Mouse (Mus musculus) c-Kit-positive CD71-positive TER-119-negative erythroid progenitor cells, embryonic 14.5 days (primary cell): Measurements from ENCODE around the gene Tha1.

ENCODE experiments used
- DNase-seq: peaks from one replicate; pipeline ENCODE4 v3.0.0-alpha.2; 2013; ENCODE audit warnings: low read depth

Tha1 gene

GRCm38 (mm10) chr11:117825333-117826101 is 47.8 kb downstream of the Tha1 start, which contains the start of the genes Afmid and Tk1:
Afmid (plus strand) TSS chr11:117825924.
Tk1 (minus strand) TSS chr11:117826092.
- peak; percentile 88 for DNase-seq

DNA sequence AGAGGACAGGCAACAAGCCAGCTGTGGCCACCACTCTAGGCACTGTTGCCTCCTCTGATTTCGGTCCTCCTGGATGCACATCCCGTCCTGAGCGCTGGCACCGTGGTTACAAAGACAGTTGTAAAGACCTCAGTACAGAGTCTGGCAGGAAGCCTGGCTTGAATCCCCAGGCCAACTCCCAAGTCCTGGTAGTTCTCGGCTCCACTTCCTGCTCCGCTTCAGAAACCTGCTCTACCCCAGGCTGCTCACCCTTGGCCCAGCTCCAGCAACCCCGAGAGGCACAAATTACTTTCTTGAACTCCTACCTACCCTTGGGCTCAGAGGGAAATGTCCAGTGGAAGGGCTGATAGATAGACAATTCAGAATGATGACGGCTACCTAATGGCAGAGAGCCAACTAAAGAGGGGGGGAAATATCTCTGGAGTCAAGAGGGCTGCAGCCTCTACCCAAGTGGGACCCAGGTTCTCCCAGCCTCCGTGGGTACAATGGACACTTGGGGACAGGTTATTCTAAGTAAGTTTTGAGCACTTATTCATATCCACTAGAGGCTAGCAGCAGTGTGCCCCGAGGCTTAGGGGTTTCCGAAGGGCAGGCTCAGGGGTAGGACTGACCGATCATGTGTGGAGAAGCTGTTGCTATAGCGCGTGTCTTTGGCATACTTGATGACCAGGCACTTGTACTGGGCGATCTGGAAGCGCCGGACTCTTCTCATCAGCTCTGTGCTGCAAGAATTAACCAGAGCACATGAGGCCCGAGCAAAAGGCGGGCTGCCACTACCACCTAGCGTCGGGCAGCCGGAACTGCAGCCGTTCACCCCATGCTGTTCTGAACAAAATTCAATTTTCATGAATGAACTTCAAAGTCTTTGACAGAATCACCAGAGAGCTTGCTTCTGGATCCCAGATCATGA is 49.0 kb downstream of the Tha1 start:
- DNase-seq = peak; percentile 68

DNA sequence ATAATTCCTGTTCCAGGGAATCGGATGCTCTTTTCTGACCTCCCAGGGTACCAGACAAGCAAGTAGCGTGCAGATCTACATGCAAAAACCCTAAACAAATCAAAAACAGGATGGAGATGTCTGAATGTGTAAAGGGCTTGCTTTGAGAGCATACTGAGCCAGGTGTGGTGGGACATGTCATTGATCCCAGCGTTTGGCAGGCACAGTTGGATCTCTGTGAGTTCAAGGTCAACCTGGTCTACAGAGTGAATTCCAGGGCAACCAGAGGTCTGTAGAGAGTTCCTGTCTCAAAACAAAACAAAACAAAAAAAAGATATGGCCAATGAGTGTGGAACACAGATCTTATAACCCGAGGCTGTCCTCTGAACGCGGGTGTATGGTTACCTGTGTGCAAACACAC is 49.9 kb downstream of the Tha1 start:
- no peak for DNase-seq

- no peak for DNase-seq
Measured at GRCm38 (mm10) chr11:117822728-117823241, 50.5 kb downstream of the Tha1 start.

DNA sequence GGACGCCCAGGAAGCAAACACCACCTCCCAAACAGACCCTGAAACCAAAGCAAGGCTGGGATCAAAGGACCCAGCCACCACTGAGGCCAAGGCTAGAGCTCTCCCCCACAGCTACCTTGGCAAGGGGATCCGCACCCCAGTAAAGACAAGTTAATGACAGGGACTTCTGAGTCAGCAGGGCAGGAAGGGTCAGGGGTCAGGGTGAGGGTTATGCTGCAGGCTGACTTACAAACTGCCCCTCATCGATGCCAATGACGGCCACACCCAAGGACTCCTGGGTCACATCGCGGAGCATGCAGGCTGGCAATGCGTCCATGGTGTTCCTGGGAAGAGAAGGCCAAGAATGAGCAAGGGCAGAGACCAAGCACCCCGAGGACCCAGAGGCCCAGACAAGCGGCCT is 51.4 kb downstream of the Tha1 start:
- DNase-seq = no peak

DNA sequence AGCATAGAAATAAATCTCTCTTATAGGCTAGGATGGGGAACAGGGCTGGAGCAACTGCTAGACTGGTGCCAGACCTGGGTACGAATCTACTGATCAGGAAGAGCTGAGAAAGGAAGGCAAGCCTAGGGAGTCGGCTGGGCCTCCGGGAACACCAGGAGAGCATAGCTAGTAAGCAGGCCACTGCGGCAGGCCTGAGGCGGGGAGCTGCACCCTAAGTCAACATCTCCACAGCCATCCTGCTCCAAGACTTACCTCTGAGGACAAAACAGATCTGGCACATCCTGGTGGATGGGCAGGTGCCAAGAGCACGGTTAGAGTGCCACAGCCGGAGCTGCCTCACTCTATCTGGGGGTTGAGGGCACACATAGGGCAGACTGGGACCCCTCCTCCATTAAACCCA is 53.1 kb downstream of the Tha1 start:
- no peak for DNase-seq

DNA sequence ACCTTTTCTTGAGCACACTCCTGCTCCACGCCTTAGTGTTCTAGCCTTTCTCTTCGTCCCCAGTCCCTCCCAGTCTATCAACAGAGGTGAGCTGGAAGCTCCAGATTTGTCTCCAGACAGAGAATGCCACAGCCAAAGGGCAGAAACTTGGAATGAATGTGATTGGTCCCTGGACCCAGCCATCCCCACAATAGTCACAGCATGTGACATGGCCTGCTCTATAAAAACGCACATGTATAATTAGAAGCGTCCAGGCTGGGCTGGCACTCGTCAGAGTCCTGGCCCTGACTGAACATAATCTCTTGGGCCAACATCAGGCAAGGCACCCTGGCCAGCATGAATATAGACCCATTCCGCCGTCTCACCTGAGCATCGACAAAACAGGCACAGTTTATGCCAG is 54.2 kb downstream of the Tha1 start:
- no peak for DNase-seq
